Mouse (Mus musculus): Measurements from ENCODE around the gene Ubn1.

- TF ChIP-seq ZC3H11A (IDR thresholded peaks at IDR 0.05; ENCODE audit: borderline replicate concordance, low read depth, low read length) (no peak), HCFC1 (IDR thresholded peaks at IDR 0.05; ENCODE audit: borderline replicate concordance, insufficient read depth, low read length) (no peak), ZNF384 (IDR thresholded peaks at IDR 0.05; ENCODE audit: low read depth, low read length) (no peak), CHD2 (IDR thresholded peaks at IDR 0.05; ENCODE audit: low read depth, low read length) (no peak)
Measured at GRCm38 (mm10) chr16:5074341-5074740, 24.5 kb downstream of the Ubn1 start.

Data from ES-E14 (cell line).